Mouse (Mus musculus): Measurements from ENCODE around the gene Agxt2.

Gene Agxt2

DNA sequence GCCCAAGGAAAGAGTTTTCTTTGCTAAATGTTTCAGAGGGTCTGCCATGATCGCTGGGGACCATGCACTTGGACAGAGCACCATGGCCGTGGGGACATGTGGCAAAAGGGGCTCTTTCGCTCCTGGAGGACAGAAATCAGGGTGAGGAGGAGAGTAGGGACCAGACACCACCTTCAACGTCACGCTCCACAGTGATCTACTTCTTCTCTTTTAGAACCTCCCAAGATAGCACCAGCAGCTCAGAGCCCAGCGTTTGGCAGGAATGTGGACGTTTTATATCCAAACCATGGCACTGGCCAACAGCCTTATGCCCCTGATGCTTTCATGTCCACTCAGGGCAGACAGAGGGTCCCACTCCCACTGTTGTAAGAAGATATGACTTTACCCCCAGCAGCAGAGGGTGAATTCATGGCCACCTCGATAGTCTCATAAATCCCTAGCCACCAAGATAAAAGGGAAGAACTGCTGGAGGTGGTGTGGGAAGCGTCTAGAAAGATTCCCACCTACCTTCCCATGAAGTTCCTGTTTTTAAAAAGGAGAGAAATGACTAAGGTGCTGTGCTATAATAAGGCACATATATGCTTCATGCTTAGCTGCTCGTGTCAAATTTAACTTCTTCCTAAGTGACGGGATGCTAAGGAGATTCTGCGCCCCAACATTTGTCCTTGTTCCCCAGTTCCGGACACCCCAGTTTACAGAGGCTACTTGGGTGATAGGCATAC lies 68.4 kb downstream of the Agxt2 start:
- no peak for DNase-seq

DNA sequence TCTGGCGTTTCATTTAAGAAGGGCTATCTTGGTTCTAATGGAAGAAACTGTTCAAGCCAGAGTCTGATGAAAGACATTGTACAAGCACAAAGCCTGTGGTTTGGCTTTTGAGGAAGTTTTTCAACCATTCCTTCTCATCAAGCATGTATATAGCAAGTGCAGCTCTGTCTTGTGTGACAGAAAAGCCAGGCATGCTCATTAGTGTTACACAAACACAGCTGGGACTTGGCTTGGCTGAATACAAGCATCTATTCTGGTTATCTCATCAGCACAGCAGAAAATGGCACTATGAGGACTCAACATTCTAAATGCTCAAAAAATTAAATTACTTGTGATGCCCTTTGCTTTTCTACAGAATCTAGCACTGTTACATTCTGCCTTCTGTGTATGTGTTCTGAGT lies 78.6 kb downstream of the Agxt2 start:
- DNase-seq: no peak

DNA sequence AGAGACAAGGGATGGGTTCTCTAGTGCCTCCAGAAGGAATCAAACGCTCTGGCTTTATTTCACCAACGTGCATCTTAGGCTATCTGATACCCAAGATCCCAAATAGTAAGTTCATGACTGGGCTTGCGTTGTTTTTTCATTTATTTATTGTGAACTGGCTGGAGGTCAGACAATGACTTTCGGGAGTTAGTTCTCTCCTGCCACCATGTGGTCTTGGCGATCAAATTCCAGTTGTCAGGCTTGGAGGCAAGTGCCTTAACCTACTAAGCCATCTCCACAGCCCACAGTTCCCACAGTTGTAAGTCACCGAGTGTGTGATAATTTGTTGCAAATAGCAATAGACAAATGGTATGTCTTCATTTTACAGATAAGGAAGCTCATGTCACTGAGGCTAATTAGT lies 81.6 kb downstream of the Agxt2 start:
- DNase-seq: peak; percentile 6 to 10

DNA sequence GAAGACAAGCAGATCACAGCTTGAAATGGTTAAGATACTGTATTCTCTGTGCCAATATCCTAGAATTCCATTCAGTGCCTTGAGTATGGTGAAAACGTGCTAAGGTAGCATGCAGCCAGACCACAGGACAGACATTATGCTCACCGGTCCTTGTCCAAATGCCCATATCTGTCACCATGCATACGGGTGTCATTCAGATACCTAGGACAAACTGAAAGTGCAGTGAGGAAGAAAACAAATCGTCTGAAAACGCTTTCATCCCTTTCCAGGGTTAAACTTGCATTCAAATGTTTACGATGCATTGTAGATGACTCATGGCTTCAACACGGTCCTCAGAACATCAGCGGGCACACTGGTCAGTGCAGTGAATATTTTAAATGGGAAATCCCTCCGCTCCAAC lies 83.2 kb downstream of the Agxt2 start:
- DNase-seq: no peak

DNA sequence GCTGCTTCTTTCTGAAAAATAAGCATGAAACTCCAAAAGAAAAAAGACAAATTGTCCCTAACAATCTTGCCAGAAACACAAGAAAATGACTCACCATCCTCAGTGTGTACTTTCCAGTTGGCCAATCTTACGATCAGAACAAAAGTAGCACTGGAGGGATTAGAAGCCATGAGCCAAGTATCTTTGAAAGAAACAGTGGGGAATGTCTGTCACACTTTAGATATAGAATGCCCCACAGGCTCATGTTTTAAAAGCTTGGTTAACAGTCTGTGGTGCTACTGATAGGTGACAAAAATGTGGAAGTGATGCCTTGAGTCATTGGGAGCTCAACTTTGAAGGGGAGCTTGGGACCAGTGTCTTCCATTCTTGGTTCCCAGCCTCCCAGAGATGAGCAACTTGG lies 83.9 kb downstream of the Agxt2 start:
- DNase-seq: no peak

DNA sequence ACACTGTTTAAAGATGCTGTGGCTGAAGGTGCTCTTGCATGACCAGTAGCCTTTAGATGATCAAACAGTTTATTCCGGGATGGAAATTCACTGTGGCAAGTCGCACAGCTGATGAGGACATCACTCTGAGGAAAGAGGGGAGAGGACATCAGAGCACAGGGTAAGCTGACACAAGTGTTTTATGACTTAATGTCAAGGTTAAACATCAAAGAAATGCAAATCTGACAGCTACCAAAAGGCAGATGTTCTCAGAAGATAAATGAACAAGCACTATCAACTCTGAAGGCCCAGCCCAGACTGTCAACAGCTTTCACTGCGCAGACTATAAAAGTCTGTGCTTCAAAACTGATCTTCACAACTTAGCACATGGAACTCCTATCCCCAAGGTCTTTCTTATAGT lies 88.8 kb downstream of the Agxt2 start:
- no peak for DNase-seq
